Mouse (Mus musculus): ENCODE measurements around the gene Ctr9. TPM values are rescaled to one million over a fixed set of nuclear protein-coding genes. Genes with fewer than 3 reads are reported as not detected.

Ctr9 gene
- polyA plus RNA-seq, 1 experiment from 2014 or later: 62.2 TPM

GRCm38 (mm10) chr7:110998887-110999827 lies 29.6 kb upstream of the Ctr9 start:
- peak; percentile 29; the same call in 1 of the 2 replicates for ATAC-seq (ENCODE audit: insufficient read depth, low FRiP score, low read depth)
- H3K27ac ChIP-seq: no peak overlapping the region

GRCm38 (mm10) chr7:111004136-111004840 lies 24.5 kb upstream of the Ctr9 start:
- Histone ChIP-seq H3K4me2 (no peak overlapping the region), H3K4me1 (0 out of 2 replicates have a peak, but pooled peaks cover 3% of the 10 kb centered on the region), H3K27ac (no peak overlapping the region), H3K9me3 (no peaks in the 10 kb centered on the region), H3K27me3 (replicated peaks) (no peaks in the 10 kb centered on the region), H3K36me3 (no peaks in the 10 kb centered on the region), H3K9ac (no peak overlapping the region), H3K4me3 (replicated peaks) (no peak overlapping the region)
- WGBS: 84% methylated on average over 3 of the region's 3 CpGs
- ATAC-seq (ENCODE audit: insufficient read depth, low FRiP score, low read depth): peak; percentile 88

More at GRCm38 (mm10) chr7:110998887-110999827, 29.6 kb upstream of the Ctr9 start:
- no peak overlapping the region for H3K4me2 ChIP-seq
- no peaks in the 10 kb centered on the region for H3K27me3 ChIP-seq (replicated peaks)
- WGBS: 58% methylated on average over 15 of the region's 15 CpGs
- 0 out of 2 replicates have a peak, but pooled peaks cover 3% of the 10 kb centered on the region for H3K4me1 ChIP-seq
- no peaks in the 10 kb centered on the region for H3K9me3 ChIP-seq
- H3K36me3 ChIP-seq: no peaks in the 10 kb centered on the region
- H3K9ac ChIP-seq: no peak overlapping the region
- H3K4me3 ChIP-seq (replicated peaks): no peak overlapping the region

GRCm38 (mm10) chr7:111014039-111014605 lies 14.6 kb upstream of the Ctr9 start:
- no peak for ATAC-seq (ENCODE audit: insufficient read depth, low FRiP score, low read depth)
- no peaks in the 10 kb centered on the region for H3K36me3 ChIP-seq

GRCm38 (mm10) chr7:111014893-111015292 lies 13.9 kb upstream of the Ctr9 start:
- no peak overlapping the region for H3K9ac ChIP-seq
- 17% methylated on average over 5 of the region's 5 CpGs for WGBS
- H3K4me2 ChIP-seq: no peak overlapping the region
- no peaks in the 10 kb centered on the region for H3K36me3 ChIP-seq
- H3K27ac ChIP-seq: no peak overlapping the region
- H3K9me3 ChIP-seq: no peaks in the 10 kb centered on the region
- ATAC-seq (ENCODE audit: insufficient read depth, low FRiP score, low read depth): peak; percentile 27; the same call in 1 of the 2 replicates
- no peaks in the 10 kb centered on the region for H3K27me3 ChIP-seq (replicated peaks)
- H3K4me3 ChIP-seq (replicated peaks): no peak overlapping the region
- H3K4me1 ChIP-seq: no peaks in the 10 kb centered on the region

More at GRCm38 (mm10) chr7:111014039-111014605, 14.6 kb upstream of the Ctr9 start:
- no peaks in the 10 kb centered on the region for H3K27me3 ChIP-seq (replicated peaks)
- no peaks in the 10 kb centered on the region for H3K4me1 ChIP-seq
- no peaks in the 10 kb centered on the region for H3K9me3 ChIP-seq
- 76% methylated on average over 7 of the region's 7 CpGs for WGBS
- no peak overlapping the region for H3K9ac ChIP-seq
- no peak overlapping the region for H3K4me3 ChIP-seq (replicated peaks)
- H3K27ac ChIP-seq: no peak overlapping the region
- H3K4me2 ChIP-seq: no peak overlapping the region

GRCm38 (mm10) chr7:111015731-111016130 lies 13.0 kb upstream of the Ctr9 start:
- 72% methylated on average over 5 of the region's 5 CpGs for WGBS
- H3K9me3 ChIP-seq: no peaks in the 10 kb centered on the region
- no peak overlapping the region for H3K9ac ChIP-seq
- no peak overlapping the region for H3K4me2 ChIP-seq
- no peak overlapping the region for H3K27ac ChIP-seq
- no peaks in the 10 kb centered on the region for H3K27me3 ChIP-seq (replicated peaks)
- no peaks in the 10 kb centered on the region for H3K4me1 ChIP-seq
- no peak overlapping the region for H3K4me3 ChIP-seq (replicated peaks)
- no peaks in the 10 kb centered on the region for H3K36me3 ChIP-seq
- ATAC-seq (ENCODE audit: insufficient read depth, low FRiP score, low read depth): no peak

GRCm38 (mm10) chr7:111016921-111017320 lies 11.8 kb upstream of the Ctr9 start:
- H3K4me2 ChIP-seq: no peak overlapping the region
- no peaks in the 10 kb centered on the region for H3K4me1 ChIP-seq
- no peak overlapping the region for H3K27ac ChIP-seq
- H3K36me3 ChIP-seq: no peaks in the 10 kb centered on the region
- H3K4me3 ChIP-seq (replicated peaks): no peak overlapping the region
- no peak overlapping the region for H3K9ac ChIP-seq
- H3K9me3 ChIP-seq: no peaks in the 10 kb centered on the region
- WGBS: 72% methylated on average over 3 of the region's 3 CpGs
- no peaks in the 10 kb centered on the region for H3K27me3 ChIP-seq (replicated peaks)
- no peak for ATAC-seq (ENCODE audit: insufficient read depth, low FRiP score, low read depth)

GRCm38 (mm10) chr7:111020814-111021213 lies 7.9 kb upstream of the Ctr9 start:
- Histone ChIP-seq H3K4me1 (peaks cover 6% of the 10 kb centered on the region), H3K27me3 (replicated peaks) (no peaks in the 10 kb centered on the region), H3K9me3 (no peaks in the 10 kb centered on the region), H3K4me3 (replicated peaks) (no peak overlapping the region), H3K4me2 (no peak overlapping the region), H3K36me3 (no peaks in the 10 kb centered on the region), H3K9ac (no peak overlapping the region), H3K27ac (no peak overlapping the region)
- no peak for ATAC-seq (ENCODE audit: insufficient read depth, low FRiP score, low read depth)
- 61% methylated on average over 4 of the region's 4 CpGs for WGBS

GRCm38 (mm10) chr7:111024068-111024594 lies 4.6 kb upstream of the Ctr9 start:
- H3K9ac ChIP-seq: no peak overlapping the region; the same call in 1 of the 2 replicates
- no peak for ATAC-seq (ENCODE audit: insufficient read depth, low FRiP score, low read depth)
- H3K4me1 ChIP-seq: peaks cover 6% of the 10 kb centered on the region
- H3K9me3 ChIP-seq: no peaks in the 10 kb centered on the region
- no peaks in the 10 kb centered on the region for H3K36me3 ChIP-seq
- H3K27ac ChIP-seq: peak overlapping the region; percentile 64
- H3K4me3 ChIP-seq (replicated peaks): no peak overlapping the region
- WGBS: 30% methylated on average over 8 of the region's 8 CpGs
- H3K4me2 ChIP-seq: peak overlapping the region; percentile 20; the same call in 1 of the 2 replicates
- H3K27me3 ChIP-seq (replicated peaks): no peaks in the 10 kb centered on the region

GRCm38 (mm10) chr7:111024912-111025311 lies 3.8 kb upstream of the Ctr9 start:
- ATAC-seq (ENCODE audit: insufficient read depth, low FRiP score, low read depth): no peak
- Histone ChIP-seq H3K4me1 (peaks cover 6% of the 10 kb centered on the region), H3K27me3 (replicated peaks) (no peaks in the 10 kb centered on the region), H3K36me3 (no peaks in the 10 kb centered on the region), H3K27ac (no peak overlapping the region), H3K4me3 (replicated peaks) (no peak overlapping the region), H3K4me2 (no peak overlapping the region), H3K9ac (no peak overlapping the region), H3K9me3 (no peaks in the 10 kb centered on the region)
- 43% methylated on average over 4 of the region's 4 CpGs for WGBS

- Histone ChIP-seq H3K36me3 (0 out of 2 replicates have a peak, but pooled peaks cover 7% of the 10 kb centered on the region), H3K27ac (peak overlapping the region; percentile 94), H3K27me3 (replicated peaks) (no peaks in the 10 kb centered on the region), H3K4me1 (peaks cover 4% of the 10 kb centered on the region), H3K9me3 (no peaks in the 10 kb centered on the region), H3K4me3 (replicated peaks) (peak overlapping the region; percentile 85), H3K4me2 (peak overlapping the region; percentile 64), H3K9ac (peak overlapping the region; percentile 66)
- peak; percentile 44 for ATAC-seq (ENCODE audit: insufficient read depth, low FRiP score, low read depth)
- WGBS: under 1% methylated on average over 29 of the region's 29 CpGs
These were observed 349 bp downstream of the Ctr9 start for GRCm38 (mm10) chr7:111029046-111029553.

GRCm38 (mm10) chr7:111048920-111049319 lies 20.2 kb downstream of the Ctr9 start:
- H3K4me1 ChIP-seq: no peaks in the 10 kb centered on the region
- H3K27me3 ChIP-seq (replicated peaks): no peaks in the 10 kb centered on the region
- H3K9ac ChIP-seq: no peak overlapping the region
- peaks cover 52% of the 10 kb centered on the region for H3K36me3 ChIP-seq
- no peak overlapping the region for H3K27ac ChIP-seq
- WGBS: 85% methylated on average over 5 of the region's 5 CpGs
- no peak overlapping the region for H3K4me2 ChIP-seq
- ATAC-seq (ENCODE audit: insufficient read depth, low FRiP score, low read depth): no peak
- H3K9me3 ChIP-seq: no peaks in the 10 kb centered on the region
- H3K4me3 ChIP-seq (replicated peaks): no peak overlapping the region

Measured in stomach, embryonic 15.5 days (tissue).